Mouse (Mus musculus) erythroid progenitor cell, adult 5-6 weeks (primary cell): ENCODE data around the gene L1td1. TPM values are rescaled to one million over a fixed set of nuclear protein-coding genes. Genes with fewer than 3 reads are reported as not detected.

Experiments
- total RNA-seq, 2 experiments: library from RNA; stranded (forward) in 1 of 2; stranded (reverse) in 1 of 2; fragments of 150-400 nt in 1 of 2; fragments of 186-747, 209-891 nt in 1 of 2; gene quantifications; 2 replicates each; pipeline versions ENCODE4 v1.2.3 to v1.2.4; 2015 to 2017; ENCODE audit warnings: low replicate concordance in 2 of 2

The L1td1 gene
- total RNA-seq, 2 experiments from 2014 or later, result not detected

Other genes starting within 250 kb of the L1td1 start
- not detected in 2 replicates for gene Kank4, start 90.8 kb downstream of the L1td1 start, total RNA-seq (2015; ENCODE audit: low replicate concordance)
- gene Kank4, start 90.8 kb downstream of the L1td1 start, total RNA-seq (2017; ENCODE audit: low replicate concordance), result not detected in 2 replicates
- gene I0C0044D17Rik, start 97.1 kb downstream of the L1td1 start, total RNA-seq (2015; ENCODE audit: low replicate concordance), result not detected in 2 replicates
- not detected in 2 replicates for gene I0C0044D17Rik, start 97.1 kb downstream of the L1td1 start, total RNA-seq (2017; ENCODE audit: low replicate concordance)
- 111 and 118 TPM in 2 replicates for gene Usp1, start 197.1 kb downstream of the L1td1 start, total RNA-seq (2015; ENCODE audit: low replicate concordance)
- 121 and 179 TPM in 2 replicates for gene Usp1, start 197.1 kb downstream of the L1td1 start, total RNA-seq (2017; ENCODE audit: low replicate concordance)